Comparison of ENCODE assay signal across 12 mouse cellular contexts in the genomic region with DNA sequence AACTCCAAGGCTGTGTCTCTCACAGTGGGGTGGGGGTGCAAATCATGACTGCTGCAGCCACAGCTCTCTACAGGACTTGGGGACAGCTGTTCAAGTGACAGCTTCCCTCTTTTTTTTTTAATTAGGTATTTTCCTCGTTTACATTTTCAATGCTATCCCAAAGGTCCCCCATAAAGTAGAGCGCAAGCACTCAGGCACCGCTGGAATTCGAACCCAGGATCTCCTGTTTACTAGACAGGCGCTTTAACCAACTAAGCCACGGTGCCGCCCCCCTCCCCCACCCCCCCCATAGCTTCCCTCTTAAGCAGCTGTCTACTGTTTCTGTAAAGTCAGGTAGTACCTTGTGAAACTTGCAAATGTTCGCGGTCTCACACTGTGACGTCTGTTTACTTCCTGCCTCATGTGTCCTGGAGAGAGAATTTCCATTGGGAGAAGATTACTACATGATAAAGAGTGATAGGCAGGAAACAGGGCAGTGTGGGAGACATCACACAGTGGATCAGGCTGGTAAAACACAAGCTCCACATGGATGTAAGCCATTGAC.
DNase-seq lines count a peak whose midpoint lies in the region; ATAC-seq and TF ChIP-seq lines count a peak whose summit lies in the region.
"Had no signal": no experiment of that assay in that cellular context is flagged by ENCODE, and none has a peak within 500 bp of the region (broad histone marks: within the 10 kb centered on the region; RNA-seq: fewer than 3 reads in every experiment).

No protein-coding gene starts in this region.

- H3K4me1 ChIP-seq in midbrain, embryonic 10.5 days: no peaks in the 10 kb centered on the region
- no peaks in the 10 kb centered on the region for H3K4me1 ChIP-seq in intestine, postnatal 0 days (replicated peaks; ENCODE audit: control insufficient read depth, insufficient read depth, low read length)

- H3K4me3 ChIP-seq in midbrain, embryonic 10.5 days: no peak overlapping the region
- H3K4me3 ChIP-seq in intestine, postnatal 0 days (ENCODE audit: low read depth, low read length): no peak overlapping the region

- ATAC-seq in intestine, postnatal 0 days: no peak
- ATAC-seq: intestine, embryonic 16.5 days had no signal

- H3K27ac ChIP-seq in midbrain, embryonic 10.5 days (replicated peaks): no peak overlapping the region
- H3K27ac ChIP-seq in intestine, postnatal 0 days (ENCODE audit: low read depth, low read length): no peak overlapping the region

- no peak overlapping the region for H3K4me2 ChIP-seq in intestine, postnatal 0 days (replicated peaks; ENCODE audit: low read depth)

- no peaks in the 10 kb centered on the region for H3K27me3 ChIP-seq in midbrain, embryonic 10.5 days (ENCODE audit: low read depth, poor library complexity, severe bottlenecking)
- no peaks in the 10 kb centered on the region for H3K27me3 ChIP-seq in intestine, postnatal 0 days (replicated peaks; ENCODE audit: control insufficient read depth, insufficient read depth, low read length)

- no peak overlapping the region for H3K9ac ChIP-seq in intestine, postnatal 0 days (ENCODE audit: low read depth, low read length)

- no peaks in the 10 kb centered on the region for H3K36me3 ChIP-seq in midbrain, embryonic 10.5 days
- no peaks in the 10 kb centered on the region for H3K36me3 ChIP-seq in intestine, postnatal 0 days (ENCODE audit: control insufficient read depth, insufficient read depth)

- TF ChIP-seq CTCF in intestine, postnatal 0 days (IDR thresholded peaks at IDR 0.05; ENCODE audit: low read depth): no peak

- no peaks in the 10 kb centered on the region for H3K9me3 ChIP-seq in midbrain, embryonic 10.5 days (replicated peaks)
- H3K9me3 ChIP-seq in intestine, postnatal 0 days (ENCODE audit: control insufficient read depth): no peaks in the 10 kb centered on the region

- 79% methylated on average over 10 of the region's 10 CpGs for WGBS in midbrain, embryonic 10.5 days
- WGBS in intestine, postnatal 0 days: 70% methylated on average over 10 of the region's 10 CpGs

- DNase-seq in heart, adult 11 months: peak; percentile 84
- DNase-seq in heart, adult 8-10 months (ENCODE audit: low spot score): no peak
- DNase-seq in right cerebral cortex, postnatal 14 days: peak; percentile 59
- DNase-seq in right cerebral cortex, adult 18-20 months: no peak
- peak; percentile 42 for DNase-seq in adrenal gland, postnatal 25 days
- DNase-seq in kidney, postnatal 25 days: peak; percentile 41 to 70
- DNase-seq in midbrain, embryonic 10.5 days (ENCODE audit: low spot score): no peak
- DNase-seq: embryo, embryonic 11 days; gastrocnemius, postnatal 25 days; liver had no signal

Comparison
In these comparisons a context has a peak if more than half of its experiments do, and no peak if none do; other contexts are left out.
1. DNase-seq: peak in heart, adult 11 months (single experiment), right cerebral cortex, postnatal 14 days (single experiment), adrenal gland, postnatal 25 days (single experiment) and kidney, postnatal 25 days (2 of 2); none in heart, adult 8-10 months (single experiment), right cerebral cortex, adult 18-20 months (single experiment) and midbrain, embryonic 10.5 days (single experiment).